Mouse (Mus musculus): Measurements from ENCODE around the gene Sept11. TPM values are rescaled to one million over a fixed set of nuclear protein-coding genes. Genes with fewer than 3 reads are reported as not detected.

Sept11 gene
- polyA plus RNA-seq, 1 experiment from 2014 or later, result 168 TPM

- Histone ChIP-seq H3K4me3 (no peak overlapping the region), H3K9ac (no peak overlapping the region), H3K4me1 (no peaks in the 10 kb centered on the region), H3K4me2 (no peak overlapping the region), H3K36me3 (peaks cover 51% of the 10 kb centered on the region), H3K27ac (no peak overlapping the region), H3K9me3 (no peaks in the 10 kb centered on the region), H3K27me3 (no peaks in the 10 kb centered on the region)
- WGBS, result 94% methylated on average over 5 of the region's 5 CpGs
- ATAC-seq (ENCODE audit: borderline replicate concordance, extremely low read depth, low FRiP score, low TSS enrichment), result no peak
Measured at GRCm38 (mm10) chr5:93190428-93190827, 97.2 kb downstream of the Sept11 start.

- ATAC-seq (ENCODE audit: borderline replicate concordance, extremely low read depth, low FRiP score, low TSS enrichment), result no peak
- H3K36me3 ChIP-seq, result peaks cover 44% of the 10 kb centered on the region
Measured at GRCm38 (mm10) chr5:93198232-93198631, 105.0 kb downstream of the Sept11 start.

GRCm38 (mm10) chr5:93201181-93201580 lies 107.9 kb downstream of the Sept11 start:
- peaks cover 36% of the 10 kb centered on the region for H3K36me3 ChIP-seq
- no peak overlapping the region for H3K4me3 ChIP-seq
- no peak overlapping the region for H3K27ac ChIP-seq
- H3K27me3 ChIP-seq, result no peaks in the 10 kb centered on the region
- WGBS, result 67% methylated on average over 1 of the region's 1 CpGs
- no peak for ATAC-seq (ENCODE audit: borderline replicate concordance, extremely low read depth, low FRiP score, low TSS enrichment)
- H3K9me3 ChIP-seq, result no peaks in the 10 kb centered on the region
- no peak overlapping the region for H3K4me2 ChIP-seq
- H3K4me1 ChIP-seq, result peaks cover 3% of the 10 kb centered on the region; the same call in 1 of the 2 replicates
- H3K9ac ChIP-seq, result no peak overlapping the region

More at GRCm38 (mm10) chr5:93198232-93198631, 105.0 kb downstream of the Sept11 start:
- H3K27ac ChIP-seq, result no peak overlapping the region
- H3K4me2 ChIP-seq, result no peak overlapping the region
- H3K4me1 ChIP-seq, result no peaks in the 10 kb centered on the region
- no peaks in the 10 kb centered on the region for H3K9me3 ChIP-seq
- H3K4me3 ChIP-seq, result no peak overlapping the region
- H3K27me3 ChIP-seq, result no peaks in the 10 kb centered on the region
- 80% methylated on average over 3 of the region's 3 CpGs for WGBS
- no peak overlapping the region for H3K9ac ChIP-seq

- peak overlapping the region; percentile 97 for H3K4me3 ChIP-seq
- peaks cover 10% of the 10 kb centered on the region; the same call in 1 of the 2 replicates for H3K4me1 ChIP-seq
- peak; percentile 73 for ATAC-seq (ENCODE audit: borderline replicate concordance, extremely low read depth, low FRiP score, low TSS enrichment)
- H3K27ac ChIP-seq, result peak overlapping the region; percentile 95
- 2% methylated on average over 45 of the region's 63 CpGs for WGBS
- H3K4me2 ChIP-seq, result peak overlapping the region; percentile 64
- peak overlapping the region; percentile 98 for H3K9ac ChIP-seq
- no peaks in the 10 kb centered on the region for H3K9me3 ChIP-seq
- H3K27me3 ChIP-seq, result no peaks in the 10 kb centered on the region
- peaks cover 11% of the 10 kb centered on the region; the same call in 1 of the 2 replicates for H3K36me3 ChIP-seq
Measured at GRCm38 (mm10) chr5:93205371-93206108, 112.3 kb downstream of the Sept11 start.

- H3K27ac ChIP-seq, result peak within 1 kb of the TSS; percentile 95
- no peaks in the 10 kb centered on the region for H3K9me3 ChIP-seq
- peaks cover 6% of the 10 kb centered on the region; the same call in 1 of the 2 replicates for H3K36me3 ChIP-seq
- WGBS, result under 1% methylated on average over 79 of the region's 79 CpGs
- H3K4me3 ChIP-seq, result peak within 1 kb of the TSS; percentile 97
- peak within 1 kb of the TSS; percentile 67 for H3K4me2 ChIP-seq
- ATAC-seq (ENCODE audit: borderline replicate concordance, extremely low read depth, low FRiP score, low TSS enrichment), result peak; percentile 97
- peak within 1 kb of the TSS; percentile 98 for H3K9ac ChIP-seq
- no peaks in the 10 kb centered on the region for H3K27me3 ChIP-seq
- H3K4me1 ChIP-seq, result peaks cover 10% of the 10 kb centered on the region; the same call in 1 of the 2 replicates
Measured at GRCm38 (mm10) chr5:93206109-93207005, 113.1 kb downstream of the Sept11 start, which contains the start of the genes Ccni and 2010109A12Rik. Gene Ccni, minus strand, starts transcription at chr5:93206495. Gene 2010109A12Rik, plus strand, starts transcription at chr5:93206518.

- WGBS, result 2% methylated on average over 6 of the region's 6 CpGs
Measured at GRCm38 (mm10) chr5:93207006-93207348, 113.7 kb downstream of the Sept11 start.

GRCm38 (mm10) chr5:93207555-93207954 lies 114.3 kb downstream of the Sept11 start:
- Histone ChIP-seq H3K27ac (peak overlapping the region; percentile 95), H3K9ac (no peak overlapping the region)
- 65% methylated on average over 1 of the region's 1 CpGs for WGBS

More at GRCm38 (mm10) chr5:93207006-93207348, 113.7 kb downstream of the Sept11 start:
- peak overlapping the region; percentile 95 for H3K27ac ChIP-seq
- H3K36me3 ChIP-seq, result peaks cover 2% of the 10 kb centered on the region; the same call in 1 of the 2 replicates
- H3K27me3 ChIP-seq, result no peaks in the 10 kb centered on the region
- no peaks in the 10 kb centered on the region for H3K9me3 ChIP-seq
- H3K4me3 ChIP-seq, result peak overlapping the region; percentile 97
- peaks cover 10% of the 10 kb centered on the region; the same call in 1 of the 2 replicates for H3K4me1 ChIP-seq
- peak; percentile 27 for ATAC-seq (ENCODE audit: borderline replicate concordance, extremely low read depth, low FRiP score, low TSS enrichment)
- H3K9ac ChIP-seq, result peak overlapping the region; percentile 56
- H3K4me2 ChIP-seq, result peak overlapping the region; percentile 67

GRCm38 (mm10) chr5:93218375-93218774 lies 125.1 kb downstream of the Sept11 start:
- Histone ChIP-seq H3K4me2 (no peak overlapping the region), H3K4me1 (peaks cover 12% of the 10 kb centered on the region), H3K27ac (no peak overlapping the region), H3K36me3 (no peaks in the 10 kb centered on the region), H3K9ac (no peak overlapping the region), H3K27me3 (no peaks in the 10 kb centered on the region), H3K9me3 (no peaks in the 10 kb centered on the region), H3K4me3 (no peak overlapping the region)
- ATAC-seq (ENCODE audit: borderline replicate concordance, extremely low read depth, low FRiP score, low TSS enrichment), result no peak
- WGBS, result 77% methylated on average over 3 of the region's 3 CpGs

More at GRCm38 (mm10) chr5:93207555-93207954, 114.3 kb downstream of the Sept11 start:
- H3K4me1 ChIP-seq, result peaks cover 10% of the 10 kb centered on the region; the same call in 1 of the 2 replicates
- ATAC-seq (ENCODE audit: borderline replicate concordance, extremely low read depth, low FRiP score, low TSS enrichment), result no peak
- H3K4me3 ChIP-seq, result peak overlapping the region; percentile 97
- H3K36me3 ChIP-seq, result no peaks in the 10 kb centered on the region
- H3K4me2 ChIP-seq, result peak overlapping the region; percentile 67
- no peaks in the 10 kb centered on the region for H3K27me3 ChIP-seq
- H3K9me3 ChIP-seq, result no peaks in the 10 kb centered on the region

GRCm38 (mm10) chr5:93221661-93222060 lies 128.4 kb downstream of the Sept11 start:
- no peaks in the 10 kb centered on the region for H3K9me3 ChIP-seq
- no peak overlapping the region for H3K4me3 ChIP-seq
- no peak overlapping the region for H3K4me2 ChIP-seq
- WGBS, result 27% methylated on average over 3 of the region's 3 CpGs
- no peaks in the 10 kb centered on the region for H3K27me3 ChIP-seq
- no peaks in the 10 kb centered on the region for H3K36me3 ChIP-seq
- peak; percentile 73; the same call in 1 of the 2 replicates for ATAC-seq (ENCODE audit: borderline replicate concordance, extremely low read depth, low FRiP score, low TSS enrichment)
- H3K27ac ChIP-seq, result peak overlapping the region; percentile 45
- no peak overlapping the region for H3K9ac ChIP-seq
- H3K4me1 ChIP-seq, result peaks cover 12% of the 10 kb centered on the region

- H3K9ac ChIP-seq, result no peak overlapping the region
- H3K4me1 ChIP-seq, result peaks cover 12% of the 10 kb centered on the region
- no peak overlapping the region for H3K4me2 ChIP-seq
- no peak overlapping the region for H3K4me3 ChIP-seq
- no peak overlapping the region for H3K27ac ChIP-seq
- no peak for ATAC-seq (ENCODE audit: borderline replicate concordance, extremely low read depth, low FRiP score, low TSS enrichment)
- 62% methylated on average over 2 of the region's 2 CpGs for WGBS
- no peaks in the 10 kb centered on the region for H3K9me3 ChIP-seq
- no peaks in the 10 kb centered on the region for H3K27me3 ChIP-seq
- H3K36me3 ChIP-seq, result no peaks in the 10 kb centered on the region
Measured at GRCm38 (mm10) chr5:93224549-93224948, 131.3 kb downstream of the Sept11 start.

Data from lung, embryonic 15.5 days (tissue).